Mouse (Mus musculus) liver, embryonic 14.5 days (tissue): ENCODE data around the gene Cd5.

Experiments used
- CTCF ChIP-seq: IDR thresholded peaks from 2 replicates; pipeline ENCODE4 v1.5.1; 2016; ENCODE audit warnings: antibody characterized with exemption, low read depth, control low read depth
- EP300 ChIP-seq: IDR thresholded peaks from 2 replicates; pipeline ENCODE4 v1.6.1; 2016; ENCODE audit warnings: antibody characterized with exemption, low read depth

- TF ChIP-seq CTCF = no peak
- TF ChIP-seq EP300 = no peak
These were observed 11.4 kb upstream of the Cd5 start for GRCm38 (mm10) chr19:10750161-10750560.
